Comparison of ENCODE assay signal across 16 mouse cellular contexts in genomic region chr9:63187310-63187709, GRCm38 (mm10). TPM values are rescaled to one million over a fixed set of nuclear protein-coding genes. Genes with fewer than 3 reads are reported as not detected.
DNase-seq lines count a peak whose midpoint lies in the region; ATAC-seq and TF ChIP-seq lines count a peak whose summit lies in the region.
"Had no signal": no experiment of that assay in that cellular context is flagged by ENCODE, and none has a peak within 500 bp of the region (broad histone marks: within the 10 kb centered on the region; RNA-seq: fewer than 3 reads in every experiment).

No protein-coding gene starts in this region.

- H3K9me3 ChIP-seq in kidney, embryonic 14.5 days (ENCODE audit: control insufficient read depth, low read length), result no peaks in the 10 kb centered on the region
- H3K9me3 ChIP-seq in midbrain, embryonic 10.5 days (replicated peaks), result no peaks in the 10 kb centered on the region
- H3K9me3 ChIP-seq in midbrain, embryonic 14.5 days (ENCODE audit: control insufficient read depth, low read length), result no peaks in the 10 kb centered on the region
- no peaks in the 10 kb centered on the region for H3K9me3 ChIP-seq in limb, embryonic 13.5 days
- H3K9me3 ChIP-seq in forebrain, postnatal 0 days (ENCODE audit: low read length), result no peaks in the 10 kb centered on the region
- H3K9me3 ChIP-seq: forebrain, embryonic 13.5 days; heart, embryonic 10.5 days; kidney, embryonic 15.5 days; liver, embryonic 15.5 days had no signal

- TF ChIP-seq CTCF in kidney, adult 2 months (conservative IDR thresholded peaks at IDR 0.05; ENCODE audit: insufficient read depth, insufficient read length, low read depth, low read length), result no peak
- TF ChIP-seq CTCF in forebrain, postnatal 0 days (IDR thresholded peaks at IDR 0.05; ENCODE audit: low read depth), result no peak

- WGBS in kidney, adult 2 months, result 53% methylated on average over 7 of the region's 7 CpGs
- 24% methylated on average over 7 of the region's 7 CpGs for WGBS in kidney, embryonic 14.5 days
- 18% methylated on average over 7 of the region's 7 CpGs for WGBS in midbrain, embryonic 10.5 days
- WGBS in midbrain, embryonic 14.5 days, result 5% methylated on average over 7 of the region's 7 CpGs
- 27% methylated on average over 7 of the region's 7 CpGs for whole genome bisulfite sequencing in limb, embryonic 13.5 days
- 33% methylated on average over 7 of the region's 7 CpGs for WGBS in forebrain, postnatal 0 days

- no peaks in the 10 kb centered on the region for H3K4me1 ChIP-seq in kidney, adult 2 months (ENCODE audit: control insufficient read depth, insufficient read depth, low read length)
- H3K4me1 ChIP-seq in kidney, embryonic 14.5 days (ENCODE audit: control insufficient read depth, insufficient read depth, low read length), result peaks cover 7% of the 10 kb centered on the region
- H3K4me1 ChIP-seq in midbrain, embryonic 10.5 days, result peaks cover 54% of the 10 kb centered on the region
- H3K4me1 ChIP-seq in midbrain, embryonic 14.5 days (ENCODE audit: control insufficient read depth, insufficient read depth, low read length), result peaks cover 35% of the 10 kb centered on the region
- peaks cover 33% of the 10 kb centered on the region for H3K4me1 ChIP-seq in limb, embryonic 13.5 days
- no peaks in the 10 kb centered on the region for H3K4me1 ChIP-seq in forebrain, postnatal 0 days (ENCODE audit: insufficient read depth)

- no peak overlapping the region for H3K9ac ChIP-seq in kidney, embryonic 14.5 days (ENCODE audit: low read depth, low read length)
- no peak overlapping the region for H3K9ac ChIP-seq in midbrain, embryonic 14.5 days (replicated peaks; ENCODE audit: low read length)
- H3K9ac ChIP-seq in limb, embryonic 13.5 days, result 0 out of 2 replicates have a peak overlapping the region, but pooled peaks have one; percentile 2
- no peak overlapping the region for H3K9ac ChIP-seq in forebrain, postnatal 0 days
- H3K9ac ChIP-seq: forebrain, embryonic 13.5 days; kidney, embryonic 15.5 days; liver, embryonic 15.5 days had no signal

- no peaks in the 10 kb centered on the region for H3K27me3 ChIP-seq in kidney, adult 2 months (replicated peaks; ENCODE audit: control insufficient read depth, insufficient read depth, low read length)
- H3K27me3 ChIP-seq in kidney, embryonic 14.5 days (ENCODE audit: control insufficient read depth, insufficient read depth, low read length), result no peaks in the 10 kb centered on the region
- H3K27me3 ChIP-seq in midbrain, embryonic 10.5 days (ENCODE audit: low read depth, poor library complexity, severe bottlenecking), result peaks cover 52% of the 10 kb centered on the region
- H3K27me3 ChIP-seq in midbrain, embryonic 14.5 days (ENCODE audit: control insufficient read depth, insufficient read depth, low read length), result peaks cover 18% of the 10 kb centered on the region
- peaks cover 6% of the 10 kb centered on the region; the same call in 1 of the 2 replicates for H3K27me3 ChIP-seq in limb, embryonic 13.5 days
- H3K27me3 ChIP-seq in forebrain, postnatal 0 days (ENCODE audit: insufficient read depth, low read length), result no peaks in the 10 kb centered on the region
- H3K27me3 ChIP-seq: kidney, embryonic 15.5 days; liver, embryonic 15.5 days had no signal

- DNase-seq in kidney, adult 2 months, result peak; percentile 15
- DNase-seq in midbrain, embryonic 10.5 days (ENCODE audit: low spot score), result no peak
- DNase-seq in midbrain, embryonic 14.5 days, result no peak
- DNase-seq in adrenal gland, postnatal 14 days, result peak; percentile 71
- no peak for DNase-seq in forebrain, postnatal 0 days
- DNase-seq: cerebellum, adult 11 months; gastrocnemius, adult 2 months; thymus, adult 2 months had no signal

- no peak overlapping the region for H3K4me2 ChIP-seq in kidney, embryonic 14.5 days (replicated peaks; ENCODE audit: low read depth, low read length)
- H3K4me2 ChIP-seq in midbrain, embryonic 14.5 days (ENCODE audit: low read length), result no peak overlapping the region
- no peak overlapping the region for H3K4me2 ChIP-seq in limb, embryonic 13.5 days (replicated peaks)
- H3K4me2 ChIP-seq in forebrain, postnatal 0 days (ENCODE audit: low read depth), result no peak overlapping the region
- H3K4me2 ChIP-seq: forebrain, embryonic 13.5 days; kidney, embryonic 15.5 days; liver, embryonic 15.5 days had no signal

- no peak for ATAC-seq in kidney, embryonic 14.5 days (ENCODE audit: low FRiP score, low TSS enrichment)
- no peak for ATAC-seq in midbrain, embryonic 14.5 days (ENCODE audit: low FRiP score, low TSS enrichment)
- ATAC-seq in limb, embryonic 13.5 days (ENCODE audit: low FRiP score, low read depth), result no peak
- ATAC-seq in megakaryocyte, adult 5-6 weeks (ENCODE audit: poor library complexity, severe bottlenecking), result no peak
- ATAC-seq in forebrain, postnatal 0 days, result no peak
- ATAC-seq: forebrain, embryonic 13.5 days had no signal

- H3K36me3 ChIP-seq in kidney, adult 2 months (ENCODE audit: control insufficient read depth, insufficient read depth, low read length), result no peaks in the 10 kb centered on the region
- no peaks in the 10 kb centered on the region; the same call in 1 of the 2 replicates for H3K36me3 ChIP-seq in kidney, embryonic 14.5 days (ENCODE audit: control insufficient read depth, insufficient read depth, low read length)
- H3K36me3 ChIP-seq in midbrain, embryonic 10.5 days, result peaks cover 5% of the 10 kb centered on the region; the same call in 1 of the 2 replicates
- H3K36me3 ChIP-seq in midbrain, embryonic 14.5 days (ENCODE audit: control insufficient read depth, insufficient read depth, low read length), result no peaks in the 10 kb centered on the region
- peaks cover 29% of the 10 kb centered on the region for H3K36me3 ChIP-seq in limb, embryonic 13.5 days
- 0 out of 2 replicates have a peak, but pooled peaks cover 5% of the 10 kb centered on the region for H3K36me3 ChIP-seq in forebrain, postnatal 0 days (ENCODE audit: insufficient read depth)
- H3K36me3 ChIP-seq: liver, embryonic 15.5 days had no signal

- no peak overlapping the region for H3K4me3 ChIP-seq in kidney, adult 2 months (ENCODE audit: insufficient read depth, low read depth, low read length)
- H3K4me3 ChIP-seq in kidney, embryonic 14.5 days (ENCODE audit: low read length), result no peak overlapping the region
- peak overlapping the region; percentile 16; the same call in 1 of the 2 replicates for H3K4me3 ChIP-seq in midbrain, embryonic 10.5 days
- H3K4me3 ChIP-seq in midbrain, embryonic 14.5 days (replicated peaks; ENCODE audit: low read depth, low read length), result no peak overlapping the region
- H3K4me3 ChIP-seq in limb, embryonic 13.5 days, result no peak overlapping the region
- H3K4me3 ChIP-seq in forebrain, postnatal 0 days (ENCODE audit: low read depth, low read length), result no peak overlapping the region
- H3K4me3 ChIP-seq: forebrain, embryonic 13.5 days; gastrocnemius, adult 2 months; heart, embryonic 10.5 days; kidney, embryonic 15.5 days; liver, embryonic 15.5 days had no signal

- no peak overlapping the region for H3K27ac ChIP-seq in kidney, adult 2 months (ENCODE audit: insufficient read depth, low read depth, low read length)
- H3K27ac ChIP-seq in kidney, embryonic 14.5 days (ENCODE audit: low read depth, low read length), result no peak overlapping the region
- peak overlapping the region; percentile 50 for H3K27ac ChIP-seq in midbrain, embryonic 10.5 days (replicated peaks)
- no peak overlapping the region for H3K27ac ChIP-seq in midbrain, embryonic 14.5 days (replicated peaks; ENCODE audit: low read depth, low read length)
- H3K27ac ChIP-seq in limb, embryonic 13.5 days, result no peak overlapping the region
- no peak overlapping the region for H3K27ac ChIP-seq in forebrain, postnatal 0 days (ENCODE audit: low read depth, low read length)
- H3K27ac ChIP-seq: forebrain, embryonic 13.5 days; gastrocnemius, adult 2 months; heart, embryonic 10.5 days; kidney, embryonic 15.5 days; liver, embryonic 15.5 days had no signal

- no peak for TF ChIP-seq POLR2A in kidney, adult 2 months (IDR thresholded peaks at IDR 0.05; ENCODE audit: low read depth, low read length)

RNA-seq across cellular contexts. Expression of gene Skor1, which starts 38.5 kb away (rescaled TPM):
- polyA plus RNA-seq in kidney, adult 2 months (2012; rRNA removed), result 0.02 and 0.03 TPM in 2 replicates
- not detected in 2 replicates for polyA plus RNA-seq in kidney, embryonic 14.5 days (2014; fragmentation: Nextera tagmentation; extraction: Ambion mirVana)
- polyA plus RNA-seq in midbrain, embryonic 10.5 days (2016; fragmentation: Nextera tagmentation; extraction: Ambion mirVana), result 0.12 TPM in 1 of 2 replicates, not detected in the other
- polyA plus RNA-seq in midbrain, embryonic 14.5 days (2014; fragmentation: Nextera tagmentation; extraction: Ambion mirVana), result 5.0 TPM in 2 replicates
- total RNA-seq in adrenal gland, postnatal 14 days (2021), result not detected in 2 replicates
- polyA plus RNA-seq in limb, embryonic 13.5 days (2015; fragmentation: Nextera tagmentation; extraction: Ambion mirVana), result 0.06 TPM in 1 of 2 replicates, not detected in the other
- total RNA-seq in megakaryocyte, adult 5-6 weeks (2015), result 0.27 TPM in 1 of 2 replicates, not detected in the other
- total RNA-seq in megakaryocyte, adult 5-6 weeks (2017), result not detected in 2 replicates
- total RNA-seq in forebrain, postnatal 0 days (2014; rRNA removed), result 0.69 and 1.0 TPM in 2 replicates
- 0.30 and 0.35 TPM in 2 replicates for polyA plus RNA-seq in forebrain, postnatal 0 days (2015; fragmentation: Nextera tagmentation; extraction: Ambion mirVana)
- total RNA-seq: heart, postnatal 25 days had no signal
- polyA plus RNA-seq: kidney, embryonic 15.5 days; liver, embryonic 15.5 days had no signal

Comparison
In these comparisons a context has a peak if more than half of its experiments do, and no peak if none do; other contexts are left out.
1. DNase-seq: peak in kidney, adult 2 months (single experiment) and adrenal gland, postnatal 14 days (single experiment); none in midbrain, embryonic 10.5 days (single experiment), midbrain, embryonic 14.5 days (single experiment) and forebrain, postnatal 0 days (single experiment).